Mouse (Mus musculus) C2C12 (cell line): ENCODE measurements around the gene Ecsit.

ENCODE experiments used
- CTCF ChIP-seq: IDR thresholded peaks from one replicate; pipeline ENCODE4 v1.5.1; 2011; ENCODE audit not compliant: control insufficient read depth, insufficient read depth, insufficient read length
- MAX ChIP-seq: IDR thresholded peaks from one replicate; pipeline ENCODE4 v1.6.1; 2011; ENCODE audit warnings: mild to moderate bottlenecking, control low read depth

DNA sequence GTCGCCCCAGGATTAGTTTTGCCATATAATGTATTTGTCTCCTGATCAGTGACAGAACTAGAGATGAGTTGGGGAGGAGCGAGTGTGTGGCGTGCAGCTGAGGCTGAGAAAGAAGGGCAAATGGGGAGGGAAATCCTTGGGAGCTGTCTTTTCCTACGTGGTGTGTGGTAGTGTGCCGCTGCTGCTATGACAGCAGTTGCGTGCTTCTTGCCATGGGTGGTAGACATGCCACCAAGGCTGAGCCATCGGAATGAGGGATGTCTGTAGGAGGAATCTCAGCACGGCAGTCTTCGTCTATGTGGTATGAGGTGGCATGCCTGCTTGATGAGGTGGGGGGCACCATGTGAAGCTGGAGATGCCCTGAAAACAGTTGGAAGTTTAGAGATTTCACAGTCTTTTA lies 54.9 kb downstream of the Ecsit start:
- no peak for TF ChIP-seq MAX
- TF ChIP-seq CTCF = no peak
